Mouse (Mus musculus): ENCODE measurements around the gene Fbxl18.
A peak's percentile ranks its signal among the peaks of the same experiment; 100 is the strongest.

The Fbxl18 gene

GRCm38 (mm10) chr5:142915231-142915630 is 20.0 kb upstream of the Fbxl18 start:
- DNase-seq (ENCODE audit: low spot score in 2 of 2), result no peak

- no peak for DNase-seq (ENCODE audit: low spot score in 2 of 2)
These were observed 17.5 kb upstream of the Fbxl18 start for GRCm38 (mm10) chr5:142912739-142913138.

DNA sequence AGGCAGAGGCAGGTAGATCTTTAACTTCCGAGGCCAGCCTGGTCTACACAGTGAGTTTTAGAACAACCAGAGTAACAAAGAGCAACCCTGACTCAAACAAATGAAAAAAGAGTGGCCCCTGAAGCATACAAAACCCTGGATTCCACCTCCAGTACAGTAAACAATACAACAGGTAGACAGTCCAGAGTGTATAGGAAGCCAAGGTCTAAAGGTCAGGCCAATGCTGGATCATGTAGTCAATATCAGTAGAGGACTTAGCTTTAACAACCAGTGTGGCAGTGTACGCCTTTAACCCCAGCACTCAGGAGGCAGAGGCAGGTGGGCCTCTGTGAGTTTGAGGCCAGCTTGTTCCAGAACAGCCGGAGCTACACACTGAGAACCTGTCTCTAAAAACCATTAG is 17.1 kb upstream of the Fbxl18 start:
- no peak for DNase-seq (ENCODE audit: low spot score in 2 of 2)

DNA sequence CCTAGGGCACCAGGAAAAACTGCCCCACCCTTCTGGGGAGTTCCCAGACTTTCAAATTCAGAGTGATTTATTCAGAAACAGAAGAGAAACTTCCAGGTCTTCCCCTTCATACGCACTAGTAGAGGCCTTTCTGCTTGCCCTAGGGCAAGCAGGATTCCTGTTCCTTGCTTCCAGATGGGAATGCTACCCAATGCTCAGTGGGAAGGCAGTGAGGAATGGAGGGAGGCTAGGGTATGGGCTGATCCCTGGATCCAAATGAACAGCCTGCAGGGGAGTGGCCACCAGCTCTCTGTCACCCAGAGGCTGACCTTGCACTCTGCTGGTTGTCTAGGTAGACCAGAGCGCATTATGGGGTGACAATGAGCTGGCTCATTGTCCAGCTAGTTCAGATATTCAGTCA is 16.4 kb upstream of the Fbxl18 start:
- DNase-seq (ENCODE audit: low spot score in 2 of 2), result no peak

DNA sequence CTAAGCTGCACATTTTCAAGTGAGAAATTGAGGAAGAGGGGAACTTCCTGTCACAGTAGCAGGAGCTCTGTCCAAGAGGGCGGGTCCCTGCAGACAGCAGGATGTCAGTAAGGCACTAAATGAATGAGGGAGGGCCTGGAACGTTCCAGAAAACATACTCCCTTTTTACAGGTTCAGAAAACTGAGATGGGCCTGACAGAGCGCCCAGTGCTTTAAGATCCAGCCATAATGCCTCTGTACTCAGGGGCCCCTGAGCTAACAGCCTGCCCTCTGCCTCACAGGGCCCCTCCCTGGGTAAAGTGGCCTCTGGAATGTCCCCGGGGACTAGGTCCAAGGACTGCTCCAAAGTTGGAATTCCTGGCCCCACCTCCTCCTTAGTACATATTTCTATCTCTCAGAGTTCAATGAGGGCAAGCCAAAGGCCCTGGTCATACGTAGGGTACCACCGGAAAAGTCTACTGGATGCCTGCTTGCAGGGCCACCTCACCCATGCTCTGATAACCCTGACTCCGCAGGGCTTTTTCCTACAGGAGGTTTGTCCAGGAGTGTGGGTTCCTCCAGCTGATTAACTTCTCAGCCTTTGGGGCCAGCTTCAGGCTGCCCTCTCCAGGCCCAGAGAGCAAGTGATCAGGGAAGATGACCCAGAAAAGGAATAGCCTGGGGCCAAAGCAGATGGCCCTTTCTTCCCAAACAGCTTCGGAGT is 14.5 kb upstream of the Fbxl18 start:
- DNase-seq (ENCODE audit: low spot score in 2 of 2), result no peak

DNA sequence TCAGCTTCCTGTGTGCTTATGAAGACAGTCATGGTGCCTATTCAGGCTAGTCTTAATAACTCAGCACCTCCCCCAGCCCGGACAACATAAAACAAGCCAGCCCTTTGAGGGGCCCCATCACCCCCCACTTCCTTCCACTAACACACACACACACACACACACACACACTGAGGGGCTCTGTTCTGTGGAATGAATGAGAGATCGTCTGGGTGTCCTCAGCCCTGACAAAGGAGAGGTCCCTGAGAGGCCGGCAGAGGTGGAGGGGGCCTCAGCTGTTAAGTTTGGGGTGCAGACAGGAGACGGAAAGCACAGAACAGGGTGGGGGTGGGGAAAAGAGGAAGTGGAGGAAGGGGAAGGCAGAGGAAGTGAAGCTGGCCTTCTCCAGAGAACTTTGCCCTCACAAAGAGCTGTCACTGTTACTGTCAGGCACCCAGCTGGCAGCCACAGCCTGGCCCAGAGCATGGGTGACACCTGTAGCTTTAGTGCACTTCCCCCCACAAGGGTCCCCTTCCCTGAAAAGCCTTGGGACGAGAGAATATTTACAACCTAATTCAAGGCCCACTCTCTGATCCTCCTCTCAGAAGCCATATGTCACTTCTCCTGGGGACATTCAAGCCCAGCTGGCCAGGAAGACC is 13.8 kb upstream of the Fbxl18 start:
- peak; percentile 28 to 53 for DNase-seq (ENCODE audit: low spot score in 2 of 2)

- DNase-seq (ENCODE audit: low spot score in 2 of 2), result peak; percentile 51 to 64
These were observed 12.8 kb upstream of the Fbxl18 start for GRCm38 (mm10) chr5:142907803-142908559.

DNA sequence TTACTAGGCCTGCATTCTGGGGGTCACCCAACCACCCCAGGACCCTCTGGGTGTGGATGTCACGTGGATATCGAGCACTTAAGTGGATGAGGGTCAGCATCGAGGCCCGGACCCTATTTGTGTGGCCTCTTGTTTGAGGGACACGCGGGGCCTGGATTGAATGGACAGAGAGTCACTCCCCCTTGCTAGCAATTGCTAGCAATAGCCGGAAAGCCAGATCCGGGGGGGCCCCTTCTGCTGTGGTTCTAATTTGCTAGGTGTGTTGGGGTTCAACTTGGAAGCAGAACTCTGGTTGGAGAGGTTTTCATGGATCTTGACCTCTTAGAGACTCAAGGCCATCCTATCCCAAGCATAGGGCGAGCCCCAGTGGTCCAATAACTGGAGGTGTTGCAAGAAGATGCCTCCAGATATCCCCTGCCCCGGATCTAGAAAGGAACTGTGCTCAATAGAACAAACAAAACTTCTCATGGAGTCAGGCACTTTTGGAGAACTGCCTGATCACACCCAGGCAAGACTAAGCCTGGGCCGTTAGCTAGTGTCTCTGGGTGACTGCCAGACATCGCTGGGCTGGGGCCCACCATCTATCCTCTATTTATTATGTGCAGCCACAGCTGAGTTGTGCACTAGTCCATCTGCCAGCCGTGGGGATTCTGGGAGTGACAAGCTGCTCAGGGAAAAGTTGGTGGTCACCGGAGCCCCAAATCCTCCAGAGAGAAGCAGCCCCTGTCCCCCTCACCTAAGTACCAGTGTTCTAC is 12.0 kb upstream of the Fbxl18 start:
- peak; percentile 36 to 47 for DNase-seq (ENCODE audit: low spot score in 2 of 2)

GRCm38 (mm10) chr5:142906532-142907047 is 11.4 kb upstream of the Fbxl18 start, which contains the start of gene Actb:
TSS of gene Actb (minus strand) at chr5:142906754.
- peak; percentile 95 for DNase-seq (ENCODE audit: low spot score in 2 of 2)

- DNase-seq (ENCODE audit: low spot score in 2 of 2), result peak; percentile 99 to 100
These were observed 10.7 kb upstream of the Fbxl18 start for GRCm38 (mm10) chr5:142905725-142906531.

GRCm38 (mm10) chr5:142905038-142905695 is 9.9 kb upstream of the Fbxl18 start:
- no peak for DNase-seq (ENCODE audit: low spot score in 2 of 2)

DNA sequence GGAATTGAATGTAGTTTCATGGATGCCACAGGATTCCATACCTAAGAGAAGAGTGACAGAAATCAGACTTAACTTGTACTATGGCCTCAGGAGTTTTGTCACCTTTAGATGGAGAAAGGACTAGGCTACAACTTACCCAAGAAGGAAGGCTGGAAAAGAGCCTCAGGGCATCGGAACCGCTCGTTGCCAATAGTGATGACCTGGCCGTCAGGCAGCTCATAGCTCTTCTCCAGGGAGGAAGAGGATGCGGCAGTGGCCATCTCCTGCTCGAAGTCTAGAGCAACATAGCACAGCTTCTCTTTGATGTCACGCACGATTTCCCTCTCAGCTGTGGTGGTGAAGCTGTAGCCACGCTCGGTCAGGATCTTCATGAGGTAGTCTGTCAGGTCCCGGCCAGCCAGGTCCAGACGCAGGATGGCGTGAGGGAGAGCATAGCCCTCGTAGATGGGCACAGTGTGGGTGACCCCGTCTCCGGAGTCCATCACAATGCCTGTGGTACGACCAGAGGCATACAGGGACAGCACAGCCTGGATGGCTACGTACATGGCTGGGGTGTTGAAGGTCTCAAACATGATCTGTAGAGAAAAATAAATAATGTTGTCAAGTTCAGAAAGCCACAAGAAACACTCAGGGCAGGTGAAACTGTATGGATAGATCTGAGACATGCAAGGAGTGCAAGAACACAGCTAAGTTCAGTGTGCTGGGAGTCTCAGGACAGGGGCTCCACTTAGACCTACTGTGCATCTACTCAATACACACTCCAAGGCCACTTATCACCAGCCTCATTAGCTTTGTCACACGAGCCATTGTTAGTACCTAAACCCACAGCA is 9.2 kb upstream of the Fbxl18 start:
- DNase-seq (ENCODE audit: low spot score in 2 of 2), result no peak

DNA sequence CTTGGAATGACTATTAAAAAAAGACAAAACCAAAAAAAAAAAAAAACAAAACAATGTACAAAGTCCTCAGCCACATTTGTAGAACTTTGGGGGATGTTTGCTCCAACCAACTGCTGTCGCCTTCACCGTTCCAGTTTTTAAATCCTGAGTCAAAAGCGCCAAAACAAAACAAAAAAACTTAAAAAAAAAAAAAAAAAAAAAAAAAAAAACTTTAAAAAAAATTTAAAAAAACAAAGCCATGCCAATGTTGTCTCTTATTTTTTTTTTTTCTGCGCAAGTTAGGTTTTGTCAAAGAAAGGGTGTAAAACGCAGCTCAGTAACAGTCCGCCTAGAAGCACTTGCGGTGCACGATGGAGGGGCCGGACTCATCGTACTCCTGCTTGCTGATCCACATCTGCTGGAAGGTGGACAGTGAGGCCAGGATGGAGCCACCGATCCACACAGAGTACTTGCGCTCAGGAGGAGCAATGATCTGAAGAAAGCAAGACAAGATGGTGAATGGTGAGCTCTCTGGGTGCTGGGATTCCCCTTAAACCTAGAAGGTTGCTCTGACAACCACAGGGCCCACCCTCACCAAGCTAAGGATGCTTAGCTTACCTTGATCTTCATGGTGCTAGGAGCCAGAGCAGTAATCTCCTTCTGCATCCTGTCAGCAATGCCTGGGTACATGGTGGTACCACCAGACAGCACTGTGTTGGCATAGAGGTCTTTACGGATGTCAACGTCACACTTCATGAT is 8.4 kb upstream of the Fbxl18 start:
- no peak for DNase-seq (ENCODE audit: low spot score in 2 of 2)

DNA sequence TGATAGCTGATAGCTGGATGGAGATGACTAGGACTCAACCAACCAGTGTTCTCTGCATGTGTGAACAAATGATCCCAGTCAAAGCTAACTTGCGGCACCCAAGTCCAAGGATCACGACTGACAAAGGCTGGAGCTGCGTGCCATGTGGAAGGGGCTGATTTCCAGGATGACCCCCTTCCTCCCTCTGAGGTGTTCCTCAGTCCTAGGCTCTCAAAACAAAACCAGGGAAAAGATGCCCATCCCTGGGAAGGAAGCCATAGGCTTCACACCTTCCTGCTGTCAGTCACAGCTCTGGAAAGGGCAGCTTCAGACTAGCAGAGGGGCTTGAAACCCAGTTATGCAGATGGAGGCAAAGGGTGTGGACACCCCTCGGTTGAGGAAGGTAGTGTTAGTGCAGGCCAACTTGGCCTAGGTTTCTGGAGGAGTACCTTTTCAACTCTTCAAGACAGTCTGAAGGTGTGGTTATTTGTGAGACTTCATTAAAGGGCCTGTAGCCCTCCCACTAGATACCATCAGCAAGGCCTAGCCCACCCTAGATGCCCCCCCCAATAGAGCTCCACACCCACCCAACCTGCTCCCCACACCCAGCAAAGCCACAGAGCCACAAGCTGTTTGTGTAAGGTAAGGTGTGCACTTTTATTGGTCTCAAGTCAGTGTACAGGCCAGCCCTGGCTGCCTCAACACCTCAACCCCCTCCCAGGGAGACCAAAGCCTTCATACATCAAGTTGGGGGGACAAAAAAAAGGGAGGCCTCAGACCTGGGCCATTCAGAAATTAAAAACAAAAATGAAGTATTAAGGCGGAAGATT is 7.5 kb upstream of the Fbxl18 start:
- DNase-seq (ENCODE audit: low spot score in 2 of 2), result no peak

GRCm38 (mm10) chr5:142901846-142902505 is 6.8 kb upstream of the Fbxl18 start:
- no peak for DNase-seq (ENCODE audit: low spot score in 2 of 2)

GRCm38 (mm10) chr5:142901355-142901802 is 6.2 kb upstream of the Fbxl18 start:
- no peak for DNase-seq (ENCODE audit: low spot score in 2 of 2)

GRCm38 (mm10) chr5:142900651-142901050 is 5.4 kb upstream of the Fbxl18 start:
- DNase-seq (ENCODE audit: low spot score in 2 of 2), result no peak

Measured in spleen, postnatal 14 days (tissue).